Mouse (Mus musculus): ENCODE measurements around the gene Zswim4. TPM values are rescaled to one million over a fixed set of nuclear protein-coding genes. Genes with fewer than 3 reads are reported as not detected.
A peak's percentile ranks its signal among the peaks of the same experiment; 100 is the strongest.

The Zswim4 gene
- total RNA-seq, 2 experiments from 2014 or later: 35.8 to 37.6 TPM

GRCm38 (mm10) chr8:84230735-84231134 lies 6.1 kb downstream of the Zswim4 start:
- DNase-seq (ENCODE audit: low spot score in 2 of 2): no peak

DNA sequence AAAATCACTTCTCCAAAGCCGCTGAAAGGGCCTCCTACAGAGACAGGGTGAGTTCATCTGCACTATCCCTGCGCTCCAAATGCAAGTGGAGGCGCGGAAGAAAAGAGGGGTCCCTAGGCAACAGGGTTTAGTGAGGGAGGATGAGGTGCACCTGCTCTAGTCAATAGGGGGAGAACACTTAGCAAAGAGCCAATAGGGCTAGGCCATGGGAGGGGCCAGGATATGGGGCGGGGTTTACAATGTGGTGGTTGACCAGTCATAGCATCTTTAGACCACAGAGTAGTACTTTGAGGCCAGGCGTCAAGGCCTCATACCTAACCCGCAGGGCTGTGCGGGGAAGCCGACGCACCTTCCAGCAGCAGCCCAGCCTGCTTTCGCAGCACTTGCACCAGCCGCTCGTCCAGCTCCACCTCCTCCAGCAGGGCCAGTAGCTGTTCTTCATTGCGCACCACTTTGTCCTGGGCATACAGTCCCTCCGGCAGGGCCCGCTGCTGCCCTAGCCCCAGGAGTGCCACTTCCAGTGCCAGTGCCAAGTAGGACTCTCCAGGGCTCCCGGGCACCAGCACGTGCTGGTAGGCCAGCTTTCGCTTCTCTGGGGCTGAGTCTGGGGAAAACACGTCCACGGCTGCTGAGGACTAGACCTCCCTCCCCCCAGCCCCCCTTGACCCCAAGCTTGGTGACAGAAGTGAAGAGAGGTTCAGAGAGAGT lies 13.4 kb downstream of the Zswim4 start:
- no peak for DNase-seq (ENCODE audit: low spot score in 2 of 2)

- no peak for DNase-seq (ENCODE audit: low spot score in 2 of 2)
Measured at GRCm38 (mm10) chr8:84222566-84223165, 14.2 kb downstream of the Zswim4 start.

DNA sequence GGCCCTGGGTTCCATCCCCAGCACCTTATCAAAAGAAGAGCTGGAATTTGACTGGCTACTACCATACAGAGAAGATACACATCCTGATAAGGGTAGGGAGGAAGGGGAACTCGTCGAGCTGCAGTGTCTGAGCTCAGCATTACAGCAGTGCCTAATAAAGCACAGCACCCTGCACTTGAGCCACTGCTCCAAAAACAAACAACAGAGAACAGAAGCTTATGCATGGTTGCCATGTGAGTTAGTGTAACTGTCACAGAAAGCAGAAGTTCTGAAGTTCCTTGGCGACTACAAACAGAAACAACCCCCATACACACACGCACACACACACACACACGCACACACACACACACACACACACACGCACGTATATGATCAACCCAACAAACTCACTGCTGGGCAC lies 16.8 kb downstream of the Zswim4 start:
- DNase-seq (ENCODE audit: low spot score in 2 of 2): no peak

GRCm38 (mm10) chr8:84218143-84218542 lies 18.7 kb downstream of the Zswim4 start:
- no peak for DNase-seq (ENCODE audit: low spot score in 2 of 2)

DNA sequence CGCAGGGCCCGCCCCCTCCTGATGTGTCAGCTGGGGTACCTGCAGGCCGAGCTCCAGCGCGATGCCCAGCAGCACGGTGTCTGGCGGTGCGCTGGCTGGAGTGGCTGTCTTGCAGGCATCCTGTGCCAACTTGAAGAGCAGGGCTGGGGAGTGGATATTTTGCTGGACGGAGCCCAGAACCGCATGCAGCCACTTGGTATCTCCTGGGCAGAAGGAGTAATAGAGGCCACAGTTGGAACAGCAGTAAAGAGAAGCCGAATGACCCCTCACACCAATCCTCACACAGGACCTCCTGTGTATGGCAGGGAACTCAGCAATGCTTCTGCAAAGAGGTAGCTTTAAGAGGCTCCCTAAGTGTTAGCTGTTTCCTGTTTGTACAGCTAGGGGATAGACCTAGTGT lies 19.6 kb downstream of the Zswim4 start:
- no peak for DNase-seq (ENCODE audit: low spot score in 2 of 2)

- no peak for DNase-seq (ENCODE audit: low spot score in 2 of 2)
Measured at GRCm38 (mm10) chr8:84213277-84213676, 23.6 kb downstream of the Zswim4 start.

- DNase-seq (ENCODE audit: low spot score in 2 of 2): no peak
Measured at GRCm38 (mm10) chr8:84211881-84212563, 24.8 kb downstream of the Zswim4 start.

DNA sequence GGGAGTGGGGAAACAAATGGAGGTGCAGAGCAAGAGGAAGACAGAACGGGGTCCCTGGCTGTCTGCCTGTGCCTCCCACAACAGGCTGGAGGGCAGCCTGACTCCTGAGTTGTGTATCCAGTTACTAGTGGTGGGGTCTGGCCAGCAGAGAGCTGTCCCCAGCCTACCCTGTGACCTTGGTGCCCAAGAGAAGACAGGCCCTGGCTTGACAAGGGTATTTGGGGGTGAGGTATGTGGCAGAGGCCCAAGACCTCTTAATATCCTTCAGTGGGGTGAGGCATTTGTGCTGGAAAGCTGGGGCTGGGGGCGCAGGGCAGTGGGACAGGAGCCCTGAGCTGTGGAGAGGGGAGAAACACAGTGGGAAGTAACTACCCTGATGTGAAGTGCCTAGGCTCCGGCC lies 25.7 kb downstream of the Zswim4 start:
- DNase-seq (ENCODE audit: low spot score in 2 of 2): no peak

DNA sequence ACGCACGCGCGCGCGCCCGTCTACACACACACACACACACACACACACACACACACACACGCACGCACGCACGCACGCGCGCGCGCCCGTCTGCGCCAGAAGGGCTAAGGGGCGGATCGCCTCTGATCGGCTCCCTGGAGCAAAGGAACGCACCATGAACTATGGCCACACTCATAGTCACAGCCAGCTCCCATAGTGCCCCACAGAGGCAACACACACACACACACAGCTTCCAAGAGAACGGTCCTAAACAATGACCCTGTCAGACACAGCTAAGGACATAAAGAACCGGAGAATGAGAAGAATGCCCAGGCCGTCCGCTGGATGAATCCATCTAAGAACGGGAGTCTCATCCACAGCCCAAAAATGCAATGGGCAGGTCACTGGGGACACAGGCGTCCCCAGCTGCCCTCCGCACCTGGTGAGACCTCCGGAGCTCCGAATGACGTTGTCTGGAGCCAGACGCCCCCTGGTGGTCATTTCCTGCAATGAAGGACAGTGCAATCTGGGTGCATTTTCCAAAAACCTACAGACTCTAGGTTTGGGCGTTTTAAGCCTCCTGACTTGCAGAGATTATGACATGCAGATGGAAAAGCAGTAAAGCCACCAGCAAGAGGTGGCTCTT lies 26.6 kb downstream of the Zswim4 start:
- DNase-seq (ENCODE audit: low spot score in 2 of 2): peak; percentile 64 to 67

DNA sequence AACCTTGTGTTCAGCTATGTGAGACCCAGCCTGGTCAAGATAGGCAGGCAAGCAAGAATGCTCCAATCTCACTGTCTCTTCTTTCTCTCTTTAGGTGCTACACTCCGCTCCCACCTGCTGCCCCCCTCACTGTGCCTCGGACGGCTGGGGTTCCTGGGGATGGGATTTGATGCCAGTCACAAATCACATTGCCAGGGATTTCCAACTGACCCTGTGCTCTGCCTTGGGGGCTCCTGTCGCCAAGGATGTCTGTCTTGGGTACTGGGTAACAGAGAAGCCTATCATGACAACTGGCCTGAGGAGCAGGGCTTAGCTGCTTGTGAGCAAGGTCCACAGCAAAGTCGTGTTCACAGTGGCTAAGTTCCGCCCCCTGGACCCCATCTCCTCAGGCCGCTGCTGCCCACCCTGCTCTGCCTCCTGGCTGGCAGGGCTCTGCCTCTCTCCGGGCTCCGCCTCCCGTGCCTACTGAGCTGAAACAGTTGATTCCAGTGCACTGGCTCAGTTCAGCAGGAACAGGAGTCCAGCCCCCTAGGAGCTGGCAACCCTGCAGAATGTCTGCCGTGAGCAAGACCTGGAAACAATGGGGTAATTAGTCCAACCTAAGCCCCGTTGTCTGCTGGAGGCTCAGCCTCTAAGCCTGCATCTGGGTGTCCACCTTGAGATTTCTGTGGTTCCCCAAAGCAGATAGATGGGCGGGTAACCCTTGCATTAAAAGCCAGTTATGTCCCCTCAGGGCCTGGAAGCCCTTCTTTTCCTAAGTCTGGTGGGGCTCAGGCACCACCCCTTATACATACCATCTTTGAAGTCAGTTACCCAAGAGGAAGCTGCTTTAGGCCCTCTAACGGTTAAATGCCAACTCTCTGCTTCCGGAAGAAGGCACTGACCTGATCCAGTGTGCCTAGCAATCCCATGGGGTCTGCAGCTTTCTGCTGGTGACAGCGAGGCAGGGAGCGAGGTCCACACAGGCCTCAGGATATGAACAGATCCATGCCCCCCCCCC lies 28.2 kb downstream of the Zswim4 start:
- no peak for DNase-seq (ENCODE audit: low spot score in 2 of 2)

GRCm38 (mm10) chr8:84207811-84208210 lies 29.0 kb downstream of the Zswim4 start:
- DNase-seq (ENCODE audit: low spot score in 2 of 2): no peak

- DNase-seq (ENCODE audit: low spot score in 2 of 2): no peak
Measured at GRCm38 (mm10) chr8:84206666-84207065, 30.2 kb downstream of the Zswim4 start.

- DNase-seq (ENCODE audit: low spot score in 2 of 2): no peak
Measured at GRCm38 (mm10) chr8:84205073-84205472, 31.8 kb downstream of the Zswim4 start.

DNA sequence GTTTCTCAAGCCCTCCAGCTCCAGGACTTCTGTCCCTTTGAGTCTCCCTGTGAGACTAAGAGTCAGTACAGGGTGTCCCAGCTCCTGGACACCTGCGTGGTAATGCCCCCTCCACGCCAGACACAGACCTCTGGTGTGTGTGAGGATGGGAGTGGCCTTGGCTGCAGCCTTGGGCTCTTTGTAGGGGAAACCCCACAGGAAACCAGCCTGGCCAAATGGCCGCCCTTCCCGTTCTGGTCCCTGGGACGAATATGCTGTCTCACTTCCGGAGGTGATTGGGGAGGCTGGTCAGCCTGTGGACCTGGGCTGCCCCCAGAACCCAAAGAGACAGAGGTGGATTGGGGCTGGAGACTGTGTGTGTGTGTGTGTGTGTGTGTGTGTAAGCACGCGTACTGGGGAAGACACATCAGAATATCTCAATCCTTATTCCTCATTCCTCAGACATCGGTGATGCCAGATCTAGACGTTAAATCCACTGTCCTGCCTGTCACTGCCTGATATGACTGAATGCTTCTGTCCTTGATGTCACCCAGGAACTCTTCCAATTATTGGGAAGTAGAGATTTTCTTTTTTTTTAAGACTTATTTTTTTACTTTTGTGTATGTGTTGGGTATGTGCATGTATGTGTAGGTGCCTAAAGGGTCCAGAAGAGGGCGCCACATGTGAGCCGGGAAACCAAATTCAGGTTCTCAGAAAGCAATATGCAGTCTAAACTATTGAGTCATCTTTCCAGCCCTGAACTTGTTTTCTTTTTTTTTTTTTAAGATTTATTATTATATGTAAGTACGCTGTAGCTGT lies 32.7 kb downstream of the Zswim4 start:
- DNase-seq (ENCODE audit: low spot score in 2 of 2): peak; percentile 49 to 62

GRCm38 (mm10) chr8:84202938-84203917 lies 33.6 kb downstream of the Zswim4 start:
- peak; percentile 52 to 70 for DNase-seq (ENCODE audit: low spot score in 2 of 2)

DNA sequence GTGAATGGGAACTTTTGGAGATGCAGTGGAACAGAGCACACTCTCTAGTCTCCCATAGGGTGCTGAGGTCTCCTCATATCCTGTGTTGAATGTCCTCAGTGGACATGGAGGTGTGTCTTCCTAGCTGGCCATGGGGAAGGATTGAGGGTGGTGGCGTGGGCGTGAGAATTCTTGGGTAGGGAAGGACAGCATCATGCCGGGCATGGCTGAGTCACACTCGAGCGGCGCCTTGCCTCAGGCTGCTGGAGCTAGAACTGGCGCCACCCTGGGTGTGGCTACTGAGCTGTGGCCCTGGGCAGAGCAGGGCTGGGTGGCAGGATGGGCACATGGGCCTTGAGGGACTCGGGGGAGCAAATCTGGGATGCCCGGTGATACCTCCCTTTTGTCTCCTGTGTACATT lies 34.4 kb downstream of the Zswim4 start:
- no peak for DNase-seq (ENCODE audit: low spot score in 2 of 2)

DNA sequence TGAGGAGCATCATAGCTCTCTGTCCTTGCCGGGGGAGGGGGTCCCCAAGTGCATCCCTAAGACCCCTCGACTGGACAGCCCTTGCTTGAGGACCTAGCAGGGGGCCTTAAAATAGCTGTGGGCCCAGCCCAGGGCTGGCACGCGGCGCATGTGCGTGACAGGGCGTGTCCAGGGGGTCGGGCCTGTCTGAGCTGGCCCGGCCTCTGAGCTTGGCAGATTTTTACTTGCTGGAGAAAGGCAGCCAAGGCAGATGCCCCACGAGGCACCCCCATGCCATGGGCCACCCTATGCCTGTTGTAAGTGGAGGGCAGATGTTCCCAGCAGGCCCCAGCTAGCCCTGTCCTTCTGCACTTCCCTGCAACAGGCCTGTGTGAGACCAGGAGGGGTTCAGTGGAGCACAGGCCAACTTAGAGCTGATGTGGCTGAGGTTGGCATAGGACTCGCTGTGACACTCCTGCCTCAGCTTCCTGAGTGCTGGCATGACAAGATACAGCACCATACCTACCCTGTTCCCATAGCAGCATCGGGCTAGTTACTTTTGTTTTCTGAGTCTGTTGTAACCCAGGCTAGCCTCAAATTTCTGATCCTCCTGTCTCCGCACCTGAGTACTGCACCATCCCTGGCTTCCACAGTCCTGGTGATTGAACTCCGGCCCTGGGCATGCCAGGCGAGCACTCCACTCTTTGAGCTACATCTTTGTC lies 35.2 kb downstream of the Zswim4 start:
- DNase-seq (ENCODE audit: low spot score in 2 of 2): no peak
